Mouse (Mus musculus) hindbrain, embryonic 15.5 days (tissue): ENCODE results near the gene Dclk1. TPM values are rescaled to one million over a fixed set of nuclear protein-coding genes. Genes with fewer than 3 reads are reported as not detected.
A peak's percentile ranks its signal among the peaks of the same experiment; 100 is the strongest.

ENCODE experiments used
- ATAC-seq: fragments of 200-750 bp; cut with Nextera tagmentation; 2 replicates; pipeline ENCODE4 v1.8.0; 2017; ENCODE audit warnings: low read depth, moderate number of reproducible peaks, moderate TSS enrichment; ENCODE audit not compliant: low FRiP score
- H3K27ac ChIP-seq: fragments of 300-500 bp; sonication (generic); replicated peaks from 2 replicates; pipeline ENCODE4 v1.5.1; 2015; ENCODE audit warnings: mild to moderate bottlenecking, inconsistent platforms
- H3K27me3 ChIP-seq: fragments of 300-500 bp; sonication (generic); 2 replicates; pipeline ENCODE4 v1.6.1; 2015; ENCODE audit warnings: control low read depth, inconsistent platforms
- H3K36me3 ChIP-seq: fragments of 300-500 bp; sonication (generic); 2 replicates; pipeline ENCODE4 v1.6.1; 2015; ENCODE audit warnings: control low read depth, inconsistent platforms
- H3K4me1 ChIP-seq: fragments of 300-500 bp; sonication (generic); replicated peaks from 2 replicates; pipeline ENCODE4 v1.6.1; 2015; ENCODE audit warnings: control low read depth, inconsistent platforms
- H3K4me2 ChIP-seq: fragments of 300-500 bp; sonication (generic); 2 replicates; pipeline ENCODE4 v1.6.1; 2015; ENCODE audit warnings: moderate library complexity, mild to moderate bottlenecking, inconsistent platforms
- H3K4me3 ChIP-seq: fragments of 300-500 bp; sonication (generic); 2 replicates; pipeline ENCODE4 v1.5.1; 2015; ENCODE audit warnings: mild to moderate bottlenecking, inconsistent platforms
- H3K9ac ChIP-seq: fragments of 300-500 bp; sonication (generic); 2 replicates; pipeline ENCODE4 v1.6.1; 2015; ENCODE audit warnings: inconsistent platforms
- H3K9me3 ChIP-seq: fragments of 300-500 bp; sonication (generic); 2 replicates; pipeline ENCODE4 v1.6.1; 2016; ENCODE audit warnings: control low read depth, inconsistent platforms
- WGBS: fragments of 180-500 bp; shearing (Covaris S2); methylation state at CpG from one replicate; pipeline ENCODE4 v1.1.7; 2015; 5-methylcytosine and 5-hydroxymethylcytosine counted together
- polyA plus RNA-seq: library from polyadenylated mRNA; unstranded; fragments of >200 nt; fragmentation: Nextera tagmentation; extraction: Ambion mirVana; gene quantifications from 2 replicates; pipeline ENCODE4 v1.2.1, GENCODE M21; 2015

The Dclk1 gene
- polyA plus RNA-seq, 1 experiment from 2014 or later, result 266 TPM

GRCm38 (mm10) chr3:55539811-55540293 lies 297.7 kb downstream of the Dclk1 start:
- H3K9me3 ChIP-seq, result no peaks in the 10 kb centered on the region
- no peak overlapping the region for H3K4me3 ChIP-seq
- no peak overlapping the region for H3K9ac ChIP-seq
- peak overlapping the region; percentile 60 for H3K27ac ChIP-seq
- WGBS, result 66% methylated on average over 12 of the region's 12 CpGs
- no peak overlapping the region for H3K4me2 ChIP-seq
- no peak for ATAC-seq
- 0 out of 2 replicates have a peak, but pooled peaks cover under 1% of the 10 kb centered on the region for H3K36me3 ChIP-seq
- no peaks in the 10 kb centered on the region for H3K27me3 ChIP-seq
- peaks cover 49% of the 10 kb centered on the region for H3K4me1 ChIP-seq

GRCm38 (mm10) chr3:55540406-55541140 lies 298.4 kb downstream of the Dclk1 start:
- Histone ChIP-seq H3K9me3 (no peaks in the 10 kb centered on the region), H3K4me1 (peaks cover 49% of the 10 kb centered on the region), H3K9ac (no peak overlapping the region), H3K27me3 (no peaks in the 10 kb centered on the region), H3K36me3 (no peaks in the 10 kb centered on the region), H3K4me2 (no peak overlapping the region), H3K27ac (peak overlapping the region; percentile 20), H3K4me3 (no peak overlapping the region)
- ATAC-seq, result no peak; the same call in 1 of the 2 replicates
- WGBS, result 72% methylated on average over 6 of the region's 6 CpGs

- 91% methylated on average over 1 of the region's 1 CpGs for WGBS
- no peaks in the 10 kb centered on the region for H3K36me3 ChIP-seq
- ATAC-seq, result peak; percentile 24
- peak overlapping the region; percentile 84 for H3K27ac ChIP-seq
- no peak overlapping the region for H3K4me3 ChIP-seq
- H3K4me1 ChIP-seq, result peaks cover 47% of the 10 kb centered on the region
- peak overlapping the region; percentile 33; the same call in 1 of the 2 replicates for H3K9ac ChIP-seq
- H3K4me2 ChIP-seq, result peak overlapping the region; percentile 46; the same call in 1 of the 2 replicates
- no peaks in the 10 kb centered on the region for H3K9me3 ChIP-seq
- H3K27me3 ChIP-seq, result no peaks in the 10 kb centered on the region
These were observed 299.6 kb downstream of the Dclk1 start for GRCm38 (mm10) chr3:55541799-55542198.

- Histone ChIP-seq H3K4me2 (peak overlapping the region; percentile 46), H3K4me1 (peaks cover 44% of the 10 kb centered on the region), H3K27ac (peak overlapping the region; percentile 84), H3K9ac (peak overlapping the region; percentile 33), H3K27me3 (no peaks in the 10 kb centered on the region), H3K36me3 (no peaks in the 10 kb centered on the region), H3K4me3 (peak overlapping the region; percentile 15), H3K9me3 (no peaks in the 10 kb centered on the region)
- 1% methylated on average over 8 of the region's 8 CpGs for WGBS
- ATAC-seq, result peak; percentile 74
These were observed 300.1 kb downstream of the Dclk1 start for GRCm38 (mm10) chr3:55542310-55542709.

- 52% methylated on average over 16 of the region's 16 CpGs for WGBS
- Histone ChIP-seq H3K36me3 (no peaks in the 10 kb centered on the region), H3K4me3 (peak overlapping the region; percentile 15), H3K27me3 (no peaks in the 10 kb centered on the region), H3K4me2 (peak overlapping the region; percentile 46), H3K9ac (peak overlapping the region; percentile 33), H3K4me1 (peaks cover 38% of the 10 kb centered on the region), H3K27ac (peak overlapping the region; percentile 84), H3K9me3 (no peaks in the 10 kb centered on the region)
- peak; percentile 12; the same call in 1 of the 2 replicates for ATAC-seq
These were observed 300.8 kb downstream of the Dclk1 start for GRCm38 (mm10) chr3:55542947-55543346.

GRCm38 (mm10) chr3:55543929-55544684 lies 301.9 kb downstream of the Dclk1 start:
- no peak overlapping the region for H3K4me3 ChIP-seq
- H3K4me1 ChIP-seq, result peaks cover 38% of the 10 kb centered on the region
- H3K27me3 ChIP-seq, result no peaks in the 10 kb centered on the region
- peak; percentile 13; the same call in 1 of the 2 replicates for ATAC-seq
- 54% methylated on average over 13 of the region's 13 CpGs for WGBS
- H3K9me3 ChIP-seq, result no peaks in the 10 kb centered on the region
- no peak overlapping the region for H3K4me2 ChIP-seq
- no peaks in the 10 kb centered on the region for H3K36me3 ChIP-seq
- H3K9ac ChIP-seq, result no peak overlapping the region
- peak overlapping the region; percentile 84 for H3K27ac ChIP-seq

GRCm38 (mm10) chr3:55545296-55545695 lies 303.1 kb downstream of the Dclk1 start:
- H3K27ac ChIP-seq, result no peak overlapping the region
- no peak overlapping the region for H3K4me2 ChIP-seq
- whole genome bisulfite sequencing, result 60% methylated on average over 3 of the region's 3 CpGs
- no peaks in the 10 kb centered on the region for H3K27me3 ChIP-seq
- H3K4me1 ChIP-seq, result peaks cover 33% of the 10 kb centered on the region
- H3K36me3 ChIP-seq, result no peaks in the 10 kb centered on the region
- H3K9me3 ChIP-seq, result no peaks in the 10 kb centered on the region
- no peak for ATAC-seq
- no peak overlapping the region for H3K9ac ChIP-seq
- H3K4me3 ChIP-seq, result no peak overlapping the region

- no peak overlapping the region for H3K9ac ChIP-seq
- no peaks in the 10 kb centered on the region for H3K27me3 ChIP-seq
- no peak overlapping the region for H3K4me2 ChIP-seq
- 91% methylated on average over 9 of the region's 9 CpGs for WGBS
- H3K36me3 ChIP-seq, result no peaks in the 10 kb centered on the region
- no peak overlapping the region for H3K4me3 ChIP-seq
- no peaks in the 10 kb centered on the region for H3K9me3 ChIP-seq
- no peak for ATAC-seq
- H3K27ac ChIP-seq, result no peak overlapping the region
- H3K4me1 ChIP-seq, result peaks cover 33% of the 10 kb centered on the region
These were observed 303.8 kb downstream of the Dclk1 start for GRCm38 (mm10) chr3:55545916-55546315.

- Histone ChIP-seq H3K4me3 (no peak overlapping the region), H3K9me3 (no peaks in the 10 kb centered on the region), H3K4me2 (no peak overlapping the region), H3K27ac (no peak overlapping the region), H3K9ac (no peak overlapping the region), H3K4me1 (peaks cover 25% of the 10 kb centered on the region), H3K36me3 (no peaks in the 10 kb centered on the region), H3K27me3 (no peaks in the 10 kb centered on the region)
- WGBS, result 67% methylated on average over 2 of the region's 2 CpGs
- ATAC-seq, result no peak
These were observed 304.9 kb downstream of the Dclk1 start for GRCm38 (mm10) chr3:55547106-55547505.

- Histone ChIP-seq H3K36me3 (no peaks in the 10 kb centered on the region), H3K27ac (no peak overlapping the region), H3K9me3 (no peaks in the 10 kb centered on the region), H3K4me3 (no peak overlapping the region), H3K4me2 (no peak overlapping the region), H3K4me1 (peaks cover 3% of the 10 kb centered on the region), H3K27me3 (no peaks in the 10 kb centered on the region), H3K9ac (no peak overlapping the region)
- no peak for ATAC-seq
- WGBS, result 95% methylated on average over 7 of the region's 7 CpGs
These were observed 307.2 kb downstream of the Dclk1 start for GRCm38 (mm10) chr3:55549376-55549775.

GRCm38 (mm10) chr3:55550962-55551361 lies 308.8 kb downstream of the Dclk1 start:
- no peak overlapping the region for H3K27ac ChIP-seq
- H3K4me3 ChIP-seq, result no peak overlapping the region
- ATAC-seq, result no peak
- H3K9me3 ChIP-seq, result no peaks in the 10 kb centered on the region
- H3K9ac ChIP-seq, result no peak overlapping the region
- no peaks in the 10 kb centered on the region for H3K27me3 ChIP-seq
- no peaks in the 10 kb centered on the region for H3K4me1 ChIP-seq
- H3K4me2 ChIP-seq, result no peak overlapping the region
- no peaks in the 10 kb centered on the region for H3K36me3 ChIP-seq
- WGBS, result 66% methylated on average over 4 of the region's 4 CpGs

- Histone ChIP-seq H3K27me3 (no peaks in the 10 kb centered on the region), H3K4me3 (no peak overlapping the region), H3K4me1 (no peaks in the 10 kb centered on the region), H3K9ac (no peak overlapping the region), H3K27ac (no peak overlapping the region), H3K36me3 (no peaks in the 10 kb centered on the region), H3K9me3 (no peaks in the 10 kb centered on the region), H3K4me2 (no peak overlapping the region)
- WGBS, result 76% methylated on average over 4 of the region's 4 CpGs
- no peak for ATAC-seq
These were observed 309.7 kb downstream of the Dclk1 start for GRCm38 (mm10) chr3:55551912-55552311.
